Mouse (Mus musculus): ENCODE results near the gene Trib3.
"Not testable (repeated sequence)": the region's sequence is repeated elsewhere in the genome, so short reads cannot be mapped to it uniquely, and the experiment has no call there.

Gene Trib3

DNA sequence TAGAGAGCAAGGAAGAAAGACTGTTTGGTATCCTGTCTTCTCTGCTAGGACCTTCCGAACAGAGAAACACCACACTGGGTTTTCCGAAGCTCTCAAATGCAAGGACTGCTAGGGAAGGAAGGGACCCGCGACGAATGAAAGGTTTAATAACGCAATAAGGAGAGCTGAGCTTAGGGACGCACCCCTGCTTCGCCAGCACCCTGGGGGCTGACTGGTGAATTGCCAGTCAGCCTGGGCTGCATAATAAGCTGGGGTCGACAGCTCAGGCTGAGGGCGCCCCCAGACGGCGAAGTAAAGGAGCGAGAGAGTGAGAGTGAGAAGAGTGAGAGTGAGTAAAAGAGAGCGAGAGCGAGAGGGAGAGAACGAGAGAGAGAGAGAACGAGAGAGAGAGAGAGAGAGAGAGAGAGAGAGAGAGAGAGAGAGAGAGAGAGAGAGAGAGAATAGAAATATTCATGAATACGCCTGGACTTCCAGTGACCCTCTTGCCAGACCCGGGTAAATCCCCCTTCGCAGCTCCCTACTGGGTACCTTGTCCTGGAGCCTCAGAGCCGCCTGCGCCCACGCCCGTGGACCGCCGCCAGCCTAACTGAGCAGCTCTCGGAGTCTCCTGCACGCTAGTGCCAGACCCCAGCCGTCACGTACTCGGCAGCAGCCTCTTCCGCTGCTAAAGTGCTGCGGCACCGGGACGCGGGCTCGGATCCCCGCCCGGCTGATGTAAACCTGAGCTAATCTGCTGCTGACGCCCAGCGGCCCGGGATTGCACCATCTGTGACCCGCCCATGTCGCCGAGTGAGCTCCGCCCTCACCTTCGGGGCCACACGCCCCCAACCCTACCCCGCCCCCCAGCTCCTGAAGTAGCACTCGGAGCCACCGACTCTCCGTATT, at the start of gene Trib3:
Gene Trib3, minus strand, starts transcription at position 704 of the 885 bp plus-strand sequence.
- DNase-seq, result peak; percentile 79

DNA sequence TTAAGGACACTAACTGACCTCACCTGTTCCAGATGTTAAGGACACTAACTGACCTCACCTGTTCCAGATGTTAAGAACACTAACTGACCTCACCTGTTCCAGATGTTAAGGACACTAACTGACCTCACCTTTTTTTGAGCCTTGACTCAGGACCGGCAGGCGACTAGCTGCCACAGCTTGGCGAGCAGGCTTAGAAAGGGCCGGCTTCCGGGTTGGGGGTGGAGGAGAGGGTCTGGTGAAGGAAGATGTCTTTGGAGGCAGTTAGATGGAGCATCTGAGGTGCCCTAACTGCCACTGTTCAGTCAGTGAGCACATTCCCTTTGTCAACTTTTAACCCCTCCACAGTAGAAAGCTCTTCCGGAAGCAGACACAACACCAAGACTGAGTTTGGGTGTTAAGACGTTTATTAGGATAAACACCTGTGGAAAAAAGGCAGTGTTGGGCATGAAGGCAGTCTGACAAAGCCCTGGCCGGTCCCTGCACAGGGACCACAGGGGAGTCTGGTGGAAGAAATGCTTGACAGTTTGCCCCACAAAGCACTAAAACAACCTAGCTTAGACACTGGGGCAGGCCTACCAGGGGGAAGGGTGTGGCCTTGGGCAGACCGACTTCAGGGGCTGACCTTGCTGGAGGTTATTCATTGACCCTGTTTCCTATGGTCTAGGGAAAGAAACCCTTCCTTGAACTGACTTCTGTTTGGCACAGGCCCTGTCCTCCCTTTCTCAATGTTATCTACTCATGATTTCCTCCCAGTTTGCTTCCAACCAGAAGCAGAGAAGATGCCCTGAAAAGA, 49.6 kb upstream of the Trib3 start:
- no peak for DNase-seq

DNA sequence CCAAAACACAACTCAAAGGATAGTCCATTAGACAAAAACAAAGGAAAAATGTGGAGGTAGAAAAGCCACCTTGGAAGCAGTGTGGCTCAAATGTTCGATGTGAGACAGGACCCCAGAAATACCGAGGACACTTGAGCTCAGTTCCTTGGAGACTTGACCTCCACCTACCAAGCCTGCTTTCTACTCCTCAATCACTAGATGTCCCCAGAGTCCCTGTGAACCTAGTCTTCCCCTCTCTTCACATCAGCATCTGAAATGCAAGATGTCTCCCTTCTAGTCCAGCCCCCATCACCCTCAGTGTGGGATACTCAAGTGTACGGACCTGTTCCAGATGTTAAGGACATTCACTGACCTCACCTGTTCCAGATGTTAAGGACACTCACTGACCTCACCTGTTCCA, 49.0 kb upstream of the Trib3 start:
- DNase-seq, result no peak

DNA sequence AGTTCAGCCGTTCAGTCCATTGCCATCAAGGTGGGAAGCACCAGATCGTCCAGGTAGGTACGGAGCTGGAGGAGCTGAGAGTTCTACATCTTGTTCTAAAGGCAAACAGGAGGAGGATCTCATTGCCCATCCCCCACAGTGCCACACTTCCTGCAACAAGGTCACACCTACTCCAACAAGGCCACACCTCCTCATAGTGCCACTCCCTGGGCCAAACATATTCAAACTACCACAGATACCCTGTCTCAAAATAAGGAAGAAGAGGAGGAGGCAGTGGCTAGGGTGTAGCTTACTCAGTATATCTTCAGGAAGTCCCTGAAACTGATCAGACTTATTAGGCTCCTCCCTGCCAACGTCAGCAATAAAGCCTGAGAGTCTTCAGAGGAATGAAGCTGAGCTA, 40.4 kb upstream of the Trib3 start:
- DNase-seq, result no peak

DNA sequence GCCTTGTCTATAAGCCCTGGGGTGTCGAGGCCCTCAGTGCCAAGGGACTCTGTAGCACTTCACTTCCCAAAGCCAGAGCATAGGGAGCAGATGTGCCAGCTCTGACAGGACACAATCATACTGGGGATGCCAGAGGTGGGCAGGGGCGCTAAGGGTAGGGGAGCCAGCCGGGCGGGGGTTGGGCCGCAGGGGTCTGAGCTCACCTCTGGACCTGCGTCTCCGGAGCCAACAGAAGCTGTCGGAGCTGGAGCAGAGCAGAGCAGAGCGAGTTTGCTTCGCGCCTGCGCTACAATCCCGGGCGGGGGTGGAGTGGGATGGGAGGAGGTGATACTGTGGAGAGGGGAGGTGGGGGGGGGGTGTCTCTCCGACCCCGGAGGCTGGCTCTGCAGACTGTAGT, 32.5 kb upstream of the Trib3 start, which contains the start of gene Nrsn2:
Gene Nrsn2, minus strand, starts transcription at position 294 of the 397 bp plus-strand sequence.
- DNase-seq, result peak; percentile 56

DNA sequence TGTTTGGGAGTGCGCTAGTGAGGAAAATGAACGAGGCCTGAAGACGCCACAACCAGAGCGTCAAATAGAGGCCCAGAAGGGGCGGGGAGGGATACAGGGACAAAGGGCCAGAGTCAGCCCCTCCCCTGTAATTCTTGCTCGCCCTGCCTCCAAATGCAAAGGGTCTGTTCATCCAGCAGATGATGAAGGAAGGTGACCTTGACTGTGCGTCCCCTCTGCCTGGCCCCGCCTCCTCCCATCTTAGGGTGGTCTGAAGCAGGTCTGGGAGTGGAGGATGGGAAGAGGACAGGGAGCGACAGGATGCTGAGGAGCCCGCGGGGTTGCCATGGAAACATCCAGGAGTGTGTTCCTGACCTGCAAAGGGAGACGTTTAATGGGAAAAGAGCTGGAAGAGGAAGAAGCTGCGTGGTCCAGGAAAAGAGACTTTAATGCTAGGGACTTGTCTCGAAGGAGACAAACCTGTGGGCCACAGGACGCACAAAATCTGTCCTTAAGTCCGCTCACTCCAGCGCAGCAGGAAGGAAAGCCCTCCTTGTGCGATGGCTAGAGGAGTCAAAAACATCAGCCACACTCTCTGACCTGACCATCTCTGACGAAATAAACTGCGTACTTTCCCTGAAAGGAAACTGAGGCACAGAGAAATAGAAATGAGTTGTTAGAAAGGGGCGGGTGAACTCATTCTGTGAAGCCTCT, 32.0 kb upstream of the Trib3 start:
- DNase-seq, result peak; percentile 54

DNA sequence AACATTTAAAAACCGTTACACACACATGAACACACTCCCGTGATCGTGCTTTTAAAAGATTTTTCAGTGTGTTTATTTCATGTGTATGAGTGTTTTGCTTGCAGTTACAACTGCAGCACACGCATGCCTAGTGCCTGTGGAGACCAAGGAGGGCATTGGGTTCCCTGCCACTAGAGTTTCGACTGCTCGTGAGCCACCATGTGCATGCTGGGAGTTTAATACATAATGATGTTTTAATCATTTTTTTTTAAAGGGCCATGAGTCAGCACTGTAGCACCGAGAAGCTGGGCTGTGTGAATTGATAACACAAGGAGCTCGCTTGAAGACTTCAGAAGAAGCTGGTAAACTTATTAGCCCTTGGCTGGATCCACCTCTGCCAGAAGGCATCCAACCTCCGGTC, 29.7 kb upstream of the Trib3 start:
- no peak for DNase-seq

DNA sequence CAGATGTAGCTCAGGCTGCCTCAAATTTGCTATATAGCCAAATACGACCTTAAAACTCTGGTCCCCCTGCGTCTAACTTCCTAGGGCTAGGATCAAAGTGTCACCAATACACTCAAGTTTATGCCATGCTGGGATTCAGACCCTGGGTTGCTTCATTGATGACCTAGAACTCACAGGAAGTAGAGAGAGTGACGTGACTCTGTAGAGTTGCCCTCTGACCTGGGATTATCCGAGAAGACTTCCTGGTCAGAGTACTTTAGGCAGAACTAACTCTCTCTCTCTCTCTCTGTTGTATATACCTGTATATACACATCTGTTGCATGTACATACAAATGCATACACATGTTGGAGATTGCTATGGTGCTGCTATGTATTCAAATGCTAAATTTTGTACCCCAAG, 28.8 kb upstream of the Trib3 start:
- DNase-seq, result no peak

DNA sequence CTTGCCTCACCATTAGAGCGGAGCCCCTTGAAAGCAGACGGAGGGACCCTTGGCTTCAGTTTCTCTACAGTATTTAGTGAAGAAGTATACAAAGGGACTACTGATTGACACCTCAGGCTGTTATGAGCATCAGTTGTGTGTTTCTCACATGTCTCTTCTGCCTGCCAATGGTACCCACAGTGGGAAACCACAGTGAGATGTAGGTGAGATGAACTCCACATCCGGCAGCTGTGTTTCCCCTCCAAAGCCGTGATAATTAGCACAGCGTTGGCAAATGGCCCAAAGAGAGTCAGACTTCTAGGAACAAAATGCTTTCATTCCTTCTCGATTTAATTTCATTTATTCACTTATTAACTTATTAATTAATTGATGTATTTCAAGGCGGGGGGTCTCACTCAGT, 28.3 kb upstream of the Trib3 start:
- no peak for DNase-seq

DNA sequence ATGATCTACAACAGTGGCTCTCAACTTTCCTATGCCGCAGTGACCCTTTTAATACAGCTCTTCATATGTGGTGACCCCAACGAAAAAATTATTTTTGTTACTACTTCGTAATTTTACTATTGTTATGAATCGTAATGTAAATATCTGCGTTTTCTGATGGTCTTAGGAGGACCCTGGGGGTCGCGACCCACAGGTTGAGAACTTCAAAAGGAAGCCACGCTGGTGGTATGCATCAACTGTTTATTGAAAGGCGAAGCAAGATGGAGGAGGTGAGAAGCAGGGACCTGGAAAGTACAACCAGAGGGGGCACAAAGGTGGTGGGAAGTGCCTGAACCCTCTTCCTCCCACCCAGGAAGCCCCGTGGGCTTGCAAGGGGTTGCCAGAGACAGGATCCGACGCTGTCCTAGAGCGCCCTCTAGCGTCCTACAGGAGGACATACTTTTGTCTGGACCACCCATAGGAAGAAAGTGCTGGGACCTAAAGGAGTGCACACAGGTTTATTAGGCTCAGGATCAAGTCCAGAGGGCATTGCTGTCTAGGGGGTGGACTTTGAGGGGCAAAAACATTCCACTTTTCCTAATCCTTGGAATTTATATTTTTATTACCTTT, 24.8 kb upstream of the Trib3 start:
- DNase-seq, result peak; percentile 54

DNA sequence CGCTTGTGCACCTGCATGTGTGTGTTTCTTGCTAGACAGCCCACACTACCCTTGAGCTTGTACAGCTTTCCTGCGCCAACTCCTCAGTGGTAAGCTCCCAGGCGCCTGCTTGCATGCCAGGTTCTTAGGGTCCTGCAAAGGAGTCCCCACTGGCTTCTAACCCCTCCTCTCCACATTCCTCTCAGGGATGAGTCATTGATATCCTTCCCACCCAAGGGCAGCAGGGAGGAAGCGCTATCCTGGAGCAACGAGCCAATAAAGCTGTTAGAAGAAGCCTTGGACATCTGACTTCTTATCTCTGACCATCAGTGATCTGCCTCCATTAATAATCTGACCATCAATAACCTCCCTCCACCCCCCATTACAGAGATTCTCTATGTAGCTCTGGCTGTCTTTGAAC, 24.1 kb upstream of the Trib3 start:
- no peak for DNase-seq

DNA sequence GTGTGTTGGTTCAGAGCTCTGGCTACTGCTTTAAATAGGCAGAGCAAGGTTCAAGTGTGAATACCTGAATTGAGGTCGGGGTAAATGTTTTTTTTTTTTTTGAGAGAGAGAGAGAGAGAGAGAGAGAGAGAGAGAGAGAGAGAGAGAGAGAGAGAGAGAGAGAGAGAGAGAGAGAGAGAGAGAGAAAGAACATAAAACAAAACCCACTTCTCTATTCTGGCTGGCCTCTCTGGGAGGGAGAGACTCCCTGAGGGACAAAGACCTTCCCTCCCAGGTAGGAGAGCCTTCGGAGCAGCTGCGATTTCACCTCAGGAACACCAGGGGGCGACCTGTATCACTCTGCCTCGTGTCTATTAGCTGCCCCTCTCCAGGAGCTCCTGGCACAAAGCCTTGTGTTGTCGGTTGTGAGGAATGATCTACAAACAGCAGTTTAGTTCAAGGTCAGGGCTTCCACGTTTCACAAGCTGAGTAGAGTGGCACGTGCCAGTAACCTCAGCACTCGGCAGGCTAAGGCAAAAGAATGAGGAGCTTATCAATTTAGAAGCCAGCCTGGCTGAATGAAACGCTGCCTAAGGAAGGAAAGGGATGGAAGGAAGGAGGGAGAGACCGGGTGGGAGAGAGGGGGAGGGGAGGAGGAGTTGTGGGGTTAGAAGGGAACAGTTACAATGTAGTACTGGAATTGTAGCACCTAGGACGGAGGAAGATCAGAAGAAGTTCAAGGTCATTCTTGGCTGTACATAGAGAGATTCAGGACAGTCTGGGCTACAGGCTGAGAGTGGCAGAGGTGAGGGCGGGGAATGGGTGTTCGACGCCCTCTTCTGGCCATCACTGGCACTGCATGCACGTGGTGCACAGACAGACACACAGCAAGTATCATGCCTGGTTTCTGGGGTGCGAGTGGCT, 19.7 kb upstream of the Trib3 start:
- peak; percentile 69 for DNase-seq

DNA sequence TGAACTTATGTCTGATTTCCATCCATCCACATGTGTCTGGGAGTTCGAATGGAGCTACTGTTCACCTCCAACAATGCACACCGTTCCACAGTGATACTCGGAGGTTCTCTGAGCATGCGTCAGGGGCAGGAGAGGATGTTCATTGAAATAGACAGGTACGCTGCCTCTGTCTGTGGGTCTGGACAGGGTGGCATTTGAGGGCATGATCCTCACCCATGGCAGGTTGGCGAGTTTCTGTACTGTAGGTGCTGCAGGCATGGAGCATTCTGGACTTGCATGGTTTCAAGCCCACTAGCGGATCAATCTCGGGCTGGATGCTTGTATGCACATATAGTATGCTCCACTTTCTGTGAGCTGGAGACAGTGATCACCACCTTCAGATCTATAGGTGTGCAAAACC, 17.4 kb upstream of the Trib3 start:
- DNase-seq, result no peak

DNA sequence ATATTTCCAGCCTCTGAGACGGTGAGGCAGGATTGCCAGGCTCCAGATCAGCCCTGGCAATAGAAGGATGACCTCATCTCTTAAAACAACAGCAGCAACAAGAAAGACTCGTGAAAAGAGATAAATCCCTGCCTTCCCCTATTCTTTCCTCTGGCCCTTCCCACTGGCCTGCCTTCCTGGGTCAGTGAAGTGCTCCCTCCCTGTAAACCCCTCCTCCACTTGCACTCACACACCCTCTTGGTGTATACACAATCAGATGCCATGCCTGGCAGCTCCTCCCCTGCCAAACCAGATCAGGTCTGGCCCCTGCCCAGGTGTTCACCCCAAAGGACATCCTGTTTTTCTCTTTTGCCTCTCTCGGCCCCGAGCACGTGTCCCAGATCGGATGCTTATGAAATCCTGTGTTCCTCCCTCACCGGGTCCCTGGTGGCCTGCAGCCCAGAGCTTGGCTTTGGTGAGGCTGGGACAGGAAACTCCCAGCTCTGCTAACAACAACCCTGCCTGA, 16.5 kb upstream of the Trib3 start:
- no peak for DNase-seq

DNA sequence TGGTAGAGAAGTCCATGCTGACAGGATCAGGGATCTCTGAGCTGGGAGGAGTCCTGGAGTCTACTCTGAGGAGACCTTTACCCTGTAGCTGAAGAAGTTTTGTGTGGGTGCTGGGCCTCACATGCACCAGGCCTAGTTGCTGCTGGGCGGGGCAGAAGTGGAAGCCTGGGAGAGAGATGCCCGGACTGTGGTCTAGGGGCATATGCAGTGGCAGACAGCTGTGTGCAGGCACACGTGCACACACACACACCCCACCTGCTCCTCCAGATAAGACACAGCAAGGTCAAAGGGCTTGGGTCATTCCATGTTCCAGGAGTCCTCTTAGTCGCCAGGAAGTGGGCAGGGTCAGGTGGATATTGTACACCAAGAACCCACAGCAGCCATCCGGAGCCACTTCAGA, 15.8 kb upstream of the Trib3 start:
- DNase-seq, result no peak

DNA sequence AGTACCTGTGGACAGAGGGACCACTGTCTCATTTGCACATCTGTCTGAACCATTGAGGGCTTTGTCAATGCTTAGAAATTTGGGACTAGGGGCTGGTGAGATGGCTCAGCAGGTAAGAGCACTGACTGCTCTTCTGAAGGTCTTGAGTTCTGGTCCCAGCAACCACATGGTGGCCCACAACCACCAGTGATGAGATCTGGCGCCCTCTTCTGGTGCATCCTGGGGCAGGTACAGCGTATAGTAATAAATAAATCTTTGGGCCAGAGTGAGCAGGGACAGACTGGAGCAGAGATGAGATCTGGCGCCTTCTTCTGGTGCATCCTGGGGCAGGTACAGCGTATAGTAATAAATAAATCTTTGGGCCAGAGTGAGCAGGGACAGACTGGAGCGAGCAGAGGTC, 15.1 kb upstream of the Trib3 start:
- DNase-seq, result not testable (repeated sequence)

DNA sequence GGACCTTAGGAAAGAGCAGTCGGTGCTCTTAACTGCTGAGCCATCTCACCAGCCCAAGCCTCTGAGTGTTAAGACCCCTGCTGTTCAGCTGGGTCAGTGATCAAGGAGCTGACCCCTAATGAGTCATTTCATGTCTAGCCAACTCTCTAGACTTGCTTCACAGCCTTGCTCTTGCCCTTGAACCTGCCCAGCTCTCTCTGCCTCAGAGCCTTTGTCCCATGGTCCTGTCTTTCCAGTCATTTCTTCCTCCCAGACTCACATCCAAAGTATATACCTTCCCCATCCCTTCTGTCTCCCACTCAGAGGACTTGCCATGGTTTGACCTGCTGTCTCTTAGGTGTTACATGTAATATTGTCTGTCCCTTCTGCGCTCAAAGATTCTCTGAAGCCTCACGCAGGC, 13.4 kb upstream of the Trib3 start:
- DNase-seq, result no peak

DNA sequence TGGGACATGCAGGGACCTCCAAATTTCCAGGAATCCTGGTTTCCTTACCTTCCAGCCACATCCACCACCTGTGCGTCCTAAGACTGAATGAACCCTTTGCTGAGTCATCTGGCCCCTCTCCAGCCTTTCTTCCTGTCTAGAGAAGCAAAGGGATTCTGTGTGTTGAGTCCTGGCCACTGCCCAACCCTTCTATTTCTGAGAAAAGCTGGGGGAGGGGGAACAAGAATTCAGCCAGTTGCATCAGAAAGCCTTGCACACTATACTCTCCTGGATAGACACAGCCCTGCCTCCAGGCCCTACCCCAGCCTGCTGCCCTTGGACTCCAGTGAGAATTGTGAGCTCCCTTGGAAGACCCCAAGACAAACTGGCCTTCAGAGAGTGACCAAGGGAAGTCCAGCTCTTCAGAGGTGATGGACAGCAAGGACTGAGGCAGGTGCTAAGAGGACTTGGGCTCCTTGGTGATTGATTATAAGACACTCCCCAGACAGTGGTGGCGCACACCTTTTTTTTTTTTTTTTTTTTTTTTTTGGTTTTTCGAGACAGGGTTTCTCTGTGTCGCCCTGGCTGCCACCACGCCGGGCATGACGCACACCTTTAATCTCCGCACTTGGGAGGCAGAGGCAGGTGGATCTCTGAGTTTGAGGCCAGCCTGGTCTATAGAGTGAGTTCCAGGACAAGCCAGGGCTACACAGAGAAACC, 6.2 kb upstream of the Trib3 start:
- no peak for DNase-seq

DNA sequence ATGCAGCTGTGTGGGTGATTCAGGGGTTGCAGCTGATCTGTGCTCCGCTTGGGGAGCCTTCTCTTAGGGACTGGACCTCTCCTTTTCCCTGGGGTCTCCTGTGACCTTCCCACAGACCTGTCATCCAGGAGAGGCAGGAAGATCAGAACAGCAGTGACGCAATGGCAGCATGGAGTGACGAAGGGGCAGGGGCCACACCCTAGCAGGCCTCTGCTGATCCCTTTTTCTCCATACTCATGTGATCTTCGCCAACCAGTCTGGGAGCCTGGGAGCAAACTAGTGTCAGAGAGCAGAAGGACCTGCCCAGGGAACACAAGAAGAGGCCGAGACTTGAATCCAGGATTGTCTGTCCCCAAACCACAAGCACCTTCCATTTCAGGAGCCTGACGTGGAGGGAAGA, 5.4 kb upstream of the Trib3 start:
- no peak for DNase-seq

DNA sequence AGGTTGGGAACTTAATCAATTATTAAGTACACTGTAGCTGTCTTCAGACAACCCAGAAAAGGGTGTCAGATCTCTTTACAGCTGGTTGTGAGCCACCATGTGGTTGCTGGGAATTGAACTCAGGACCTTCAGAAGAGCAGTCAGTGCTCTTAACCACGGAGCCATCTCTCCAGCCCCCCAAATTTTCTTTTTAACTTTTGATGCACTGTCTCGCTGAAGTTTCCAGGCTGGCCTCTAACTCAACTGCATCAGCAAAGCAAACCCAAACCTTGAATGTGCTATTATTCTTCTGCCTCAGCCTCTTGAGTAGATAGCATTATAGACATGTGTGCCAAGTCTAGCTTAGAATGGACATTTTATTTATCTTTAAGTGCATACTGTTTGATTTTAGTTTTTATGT, 3.9 kb upstream of the Trib3 start:
- DNase-seq, result no peak
